In genomic region chr6:55472381-55472780, GRCm38 (mm10) we compare ENCODE assay signal across 24 mouse cellular contexts. TPM values are rescaled to one million over a fixed set of nuclear protein-coding genes. Genes with fewer than 3 reads are reported as not detected.
"Had no signal": no experiment of that assay in that cellular context is flagged by ENCODE, and none has a peak within 500 bp of the region (broad histone marks: within the 10 kb centered on the region; RNA-seq: fewer than 3 reads in every experiment).

No protein-coding gene starts in this region.

- DNase-seq: kidney, postnatal 25 days; layer of hippocampus, adult 9-11 months; liver, postnatal 0 days; lung, embryonic 14.5 days; retina, postnatal 1 day; right cerebral cortex, postnatal 25 days; spleen, adult 18-20 months; thymus, adult 2 months; thymus, postnatal 14 days; thymus, postnatal 4 days had no signal

- H3K4me3 ChIP-seq: layer of hippocampus, adult 2 months; limb, embryonic 12.5 days; limb, embryonic 15.5 days; midbrain, embryonic 12.5 days; midbrain, embryonic 15.5 days; myocyte; neural tube, embryonic 13.5 days had no signal

- H3K27me3 ChIP-seq: limb, embryonic 12.5 days; limb, embryonic 15.5 days; midbrain, embryonic 12.5 days; midbrain, embryonic 15.5 days; neural tube, embryonic 13.5 days had no signal

- H3K9ac ChIP-seq: limb, embryonic 12.5 days; limb, embryonic 15.5 days; liver, embryonic 14.5 days; liver, postnatal 0 days; lung, embryonic 14.5 days; midbrain, embryonic 12.5 days; midbrain, embryonic 15.5 days; neural tube, embryonic 13.5 days had no signal

- H3K4me1 ChIP-seq: limb, embryonic 12.5 days; limb, embryonic 15.5 days; midbrain, embryonic 15.5 days had no signal

- H3K36me3 ChIP-seq: limb, embryonic 12.5 days; limb, embryonic 15.5 days had no signal

- H3K4me2 ChIP-seq: limb, embryonic 12.5 days; limb, embryonic 15.5 days; liver, embryonic 11.5 days; lung, embryonic 14.5 days; midbrain, embryonic 12.5 days; midbrain, embryonic 15.5 days; neural tube, embryonic 13.5 days had no signal

- H3K27ac ChIP-seq: kidney, postnatal 0 days; limb, embryonic 12.5 days; limb, embryonic 15.5 days; liver, embryonic 14.5 days; macrophage; midbrain, embryonic 12.5 days; midbrain, embryonic 15.5 days; neural tube, embryonic 13.5 days had no signal

- ATAC-seq: liver, postnatal 0 days; lung, postnatal 0 days; midbrain, embryonic 15.5 days had no signal

- H3K9me3 ChIP-seq: limb, embryonic 12.5 days; limb, embryonic 15.5 days; midbrain, embryonic 12.5 days; midbrain, embryonic 15.5 days; neural tube, embryonic 13.5 days had no signal

RNA-seq across cellular contexts. Expression of gene Adcyap1r1, which starts 20.6 kb away (rescaled TPM):
- total RNA-seq: monocyte, adult 5-6 weeks; neutrophil, adult 5-6 weeks had no signal
- polyA plus RNA-seq: liver, postnatal 0 days; macrophage; myocyte had no signal
